Mouse (Mus musculus) CH12.LX (cell line): ENCODE results near the gene Pafah2. TPM values are rescaled to one million over a fixed set of nuclear protein-coding genes. Genes with fewer than 3 reads are reported as not detected.

Experiments
- DNase-seq: peaks from one replicate; pipeline ENCODE4 v3.0.0-alpha.2; 2013; ENCODE audit errors: extremely low read depth
- H3K27ac ChIP-seq: 2 replicates; pipeline ENCODE4 v1.5.1; 2012; ENCODE audit warnings: low read depth, mild to moderate bottlenecking, control low read depth, moderate library complexity; ENCODE audit not compliant: insufficient read depth
- H3K27me3 ChIP-seq: replicated peaks from 2 replicates; pipeline ENCODE3; 2012; ENCODE audit warnings: inconsistent platforms
- H3K36me3 ChIP-seq, 2 experiments: replicated peaks in 1 of 2; 2 replicates each; pipeline versions ENCODE3 to v1.6.1; 2012; ENCODE audit warnings: inconsistent platforms in 1 of 2, low read length in 1 of 2, mild to moderate bottlenecking in 1 of 2, mixed read lengths in 1 of 2, moderate library complexity in 1 of 2; ENCODE audit not compliant: control insufficient read depth in 1 of 2, insufficient read depth in 1 of 2
- H3K4me1 ChIP-seq, 2 experiments: 2 replicates each; pipeline ENCODE4 v1.6.1; 2012; ENCODE audit warnings: inconsistent platforms in 1 of 2, moderate library complexity in 1 of 2; ENCODE audit not compliant: insufficient read depth in 2 of 2, control insufficient read depth in 1 of 2
- H3K4me2 ChIP-seq: 2 replicates; pipeline ENCODE4 v1.6.1; 2012; ENCODE audit warnings: low read depth, mild to moderate bottlenecking, control low read depth; ENCODE audit not compliant: poor library complexity, insufficient read depth, severe bottlenecking
- H3K4me3 ChIP-seq, 3 experiments: fragments of 150-350 bp in 1 of 3; sonication (generic) in 1 of 3; replicated peaks in 1 of 3; 2 replicates each; pipeline versions ENCODE3 to v1.5.1; 2011 to 2012; ENCODE audit warnings: low read depth in 2 of 3, low read length in 2 of 3, mild to moderate bottlenecking in 2 of 3, moderate library complexity in 2 of 3, control low read depth in 1 of 3, improper control_type of control experiment in 1 of 3, inconsistent platforms in 1 of 3, mixed read lengths in 1 of 3; ENCODE audit not compliant: poor library complexity in 1 of 3
- H3K79me2 ChIP-seq: replicated peaks from 2 replicates; pipeline ENCODE4 v1.6.1; 2012; ENCODE audit warnings: mild to moderate bottlenecking, moderate library complexity; ENCODE audit not compliant: control insufficient read depth, poor library complexity, insufficient read depth, severe bottlenecking; ENCODE audit errors: extremely low read depth
- H3K9ac ChIP-seq: 2 replicates; pipeline ENCODE4 v1.6.1; 2012; ENCODE audit warnings: low read depth, mild to moderate bottlenecking, control low read depth, moderate library complexity; ENCODE audit not compliant: insufficient read depth
- H3K9me3 ChIP-seq: replicated peaks from 2 replicates; pipeline ENCODE3; 2012; ENCODE audit warnings: low read length, inconsistent platforms, mixed read lengths
- BHLHE40 ChIP-seq: IDR thresholded peaks from 2 replicates; pipeline ENCODE4 v1.6.1; 2011; ENCODE audit warnings: mild to moderate bottlenecking, low read depth, low read length, improper control_type of control experiment
- CHD1 ChIP-seq: IDR thresholded peaks from 2 replicates; pipeline ENCODE4 v1.6.1; 2012; ENCODE audit warnings: low read depth, low read length, improper control_type of control experiment, inconsistent platforms
- CTCF ChIP-seq, 2 experiments: IDR thresholded peaks in 1 of 2; conservative IDR thresholded peaks in 1 of 2; 2 replicates each; pipeline ENCODE4 v1.5.1; 2011 to 2012; ENCODE audit warnings: low read depth in 2 of 2, low read length in 2 of 2, improper control_type of control experiment in 1 of 2, inconsistent platforms in 1 of 2, mild to moderate bottlenecking in 1 of 2, moderate library complexity in 1 of 2
- EP300 ChIP-seq: IDR thresholded peaks from 2 replicates; pipeline ENCODE4 v1.6.1; 2011; ENCODE audit warnings: low read length, improper control_type of control experiment
- ETS1 ChIP-seq: conservative IDR thresholded peaks from 2 replicates; pipeline ENCODE4 v1.6.1; 2012; ENCODE audit warnings: low read depth, mild to moderate bottlenecking, inconsistent platforms, low read length, improper control_type of control experiment, moderate library complexity
- GABPA ChIP-seq: IDR thresholded peaks from 2 replicates; pipeline ENCODE4 v1.6.1; 2012; ENCODE audit warnings: low read depth, low read length, improper control_type of control experiment, inconsistent platforms; ENCODE audit not compliant: insufficient replicate concordance
- HCFC1 ChIP-seq: IDR thresholded peaks from 2 replicates; pipeline ENCODE4 v1.6.1; 2012; ENCODE audit warnings: low read depth, mild to moderate bottlenecking, inconsistent platforms, low read length, improper control_type of control experiment
- IRF4 ChIP-seq: IDR thresholded peaks from 2 replicates; pipeline ENCODE4 v1.6.1; 2014; ENCODE audit warnings: low read depth, mild to moderate bottlenecking, inconsistent platforms, low read length, improper control_type of control experiment
- JUN ChIP-seq: IDR thresholded peaks from 2 replicates; pipeline ENCODE4 v1.6.1; 2011; ENCODE audit warnings: low read depth, mild to moderate bottlenecking, low read length, improper control_type of control experiment, moderate library complexity; ENCODE audit not compliant: insufficient read depth
- MAFK ChIP-seq: IDR thresholded peaks from 2 replicates; pipeline ENCODE4 v1.6.1; 2011; ENCODE audit warnings: low read length, improper control_type of control experiment; ENCODE audit not compliant: insufficient replicate concordance
- MAX ChIP-seq: IDR thresholded peaks from 2 replicates; pipeline ENCODE4 v1.6.1; 2011; ENCODE audit warnings: low read length, improper control_type of control experiment
- MEF2A ChIP-seq: IDR thresholded peaks from 2 replicates; pipeline ENCODE4 v1.6.1; 2014; ENCODE audit warnings: low read depth, mild to moderate bottlenecking, inconsistent platforms, low read length, improper control_type of control experiment, borderline replicate concordance
- MYC ChIP-seq: IDR thresholded peaks from 2 replicates; pipeline ENCODE4 v1.6.1; 2011; ENCODE audit warnings: low read depth, mild to moderate bottlenecking, improper control_type of control experiment, low read length
- NELFE ChIP-seq: IDR thresholded peaks from 2 replicates; pipeline ENCODE4 v1.6.1; 2011; ENCODE audit warnings: low read depth, low read length, improper control_type of control experiment
- NRF1 ChIP-seq: IDR thresholded peaks from 2 replicates; pipeline ENCODE4 v1.6.1; 2014; ENCODE audit warnings: low read depth, mild to moderate bottlenecking, inconsistent platforms, low read length, improper control_type of control experiment, moderate library complexity
- PAX5 ChIP-seq: IDR thresholded peaks from 2 replicates; pipeline ENCODE4 v1.6.1; 2012; ENCODE audit warnings: low read length, inconsistent platforms, mixed read lengths
- POLR2AphosphoS2 ChIP-seq: IDR thresholded peaks from 2 replicates; pipeline ENCODE4 v1.6.1; 2011; ENCODE audit warnings: low read depth, low read length, improper control_type of control experiment
- RAD21 ChIP-seq: IDR thresholded peaks from 2 replicates; pipeline ENCODE4 v1.6.1; 2011; ENCODE audit warnings: low read depth, mild to moderate bottlenecking, low read length, improper control_type of control experiment, moderate library complexity
- SIN3A ChIP-seq: IDR thresholded peaks from 2 replicates; pipeline ENCODE4 v1.6.1; 2012; ENCODE audit warnings: low read length, improper control_type of control experiment, inconsistent platforms
- SMC3 ChIP-seq: IDR thresholded peaks from 2 replicates; pipeline ENCODE4 v1.6.1; 2011; ENCODE audit warnings: low read depth, low read length, improper control_type of control experiment
- TBP ChIP-seq: conservative IDR thresholded peaks from 2 replicates; pipeline ENCODE4 v1.6.1; 2011; ENCODE audit warnings: low read depth, low read length, improper control_type of control experiment
- TCF12 ChIP-seq: IDR thresholded peaks from 2 replicates; pipeline ENCODE4 v1.6.1; 2014; ENCODE audit warnings: low read depth, mild to moderate bottlenecking, inconsistent platforms, low read length, improper control_type of control experiment
- UBTF ChIP-seq: IDR thresholded peaks from 2 replicates; pipeline ENCODE4 v1.6.1; 2012; ENCODE audit warnings: low read depth, mild to moderate bottlenecking, inconsistent platforms, low read length, improper control_type of control experiment, moderate library complexity
- ZC3H11A ChIP-seq: IDR thresholded peaks from 2 replicates; pipeline ENCODE4 v1.6.1; 2012; ENCODE audit warnings: low read depth, mild to moderate bottlenecking, inconsistent platforms, low read length, improper control_type of control experiment
- ZKSCAN1 ChIP-seq: IDR thresholded peaks from 2 replicates; pipeline ENCODE4 v1.6.1; 2012; ENCODE audit warnings: low read depth, inconsistent platforms, low read length, improper control_type of control experiment, borderline replicate concordance
- ZNF384 ChIP-seq: IDR thresholded peaks from 2 replicates; pipeline ENCODE4 v1.6.1; 2012; ENCODE audit warnings: low read depth, low read length, improper control_type of control experiment, inconsistent platforms
- dilution Hi-C: fragments of 300-500 bp; cut with MboI; formaldehyde crosslinking; loops from 2 replicates; pipeline ENCODE4 v1.14.3; 2020; ENCODE audit warnings: low sequenced_read_pairs; ENCODE audit not compliant: extremely low pct_unique_long_range_greater_than_20kb, extremely low pct_ligation_motif_present
- in situ Hi-C: fragments of 300-500 bp; cut with MboI; formaldehyde crosslinking; loops from 3 replicates; pipeline ENCODE4 v1.14.3; 2019; ENCODE audit warnings: low sequenced_read_pairs, low pct_ligation_motif_present, low pct_unique_long_range_greater_than_20kb, mixed read lengths
- polyA plus RNA-seq: library from polyadenylated mRNA; unstranded; fragments of >175 nt; gene quantifications from 2 replicates; pipeline ENCODE4 v1.2.1, GENCODE M21; 2012; ENCODE audit warnings: low read depth; ENCODE audit not compliant: insufficient read length
- total RNA-seq, 2 experiments: library from RNA; depleted of rRNA; stranded (reverse); fragments of 300-350 nt in 1 of 2; fragments of >200 nt in 1 of 2; gene quantifications; 2 replicates each; pipeline ENCODE4 v1.2.3; 2012 to 2014

Gene Pafah2
- total and polyA plus RNA-seq, 3 experiments = 8.9 to 10.7 (median 10.4) TPM

GRCm38 (mm10) chr4:134409286-134409685 is 13.2 kb downstream of the Pafah2 start:
- H3K79me2 ChIP-seq = no peaks in the 10 kb centered on the region
- H3K36me3 ChIP-seq = peaks cover 7 to 56% of the 10 kb centered on the region in 2 experiments
- peak; percentile 23 for DNase-seq

GRCm38 (mm10) chr4:134416177-134416576 is 20.1 kb downstream of the Pafah2 start:
- dilution Hi-C loops = no loop called here
- H3K9ac ChIP-seq = no peak overlapping the region
- no peaks in the 10 kb centered on the region for H3K79me2 ChIP-seq
- no peaks in the 10 kb centered on the region for H3K9me3 ChIP-seq
- H3K27ac ChIP-seq = no peak overlapping the region
- in situ Hi-C loops = no loop called here
- H3K4me1 ChIP-seq = no peaks in the 10 kb centered on the region
- H3K4me3 ChIP-seq = no peak overlapping the region
- no peaks in the 10 kb centered on the region for H3K27me3 ChIP-seq
- DNase-seq = no peak
- H3K4me2 ChIP-seq = no peak overlapping the region
- H3K36me3 ChIP-seq = peaks cover 12 to 64% of the 10 kb centered on the region in 2 experiments
- TF ChIP-seq PAX5 (no peak), TBP (no peak), BHLHE40 (no peak), JUN (no peak), NRF1 (no peak), POLR2AphosphoS2 (no peak)

More at GRCm38 (mm10) chr4:134409286-134409685, 13.2 kb downstream of the Pafah2 start:
- in situ Hi-C loops (loop anchor here (5.0 kb wide), 1 partner anchor 288 kb away; no protein-coding TSS in a partner anchor), dilution Hi-C loops (no loop called here)
- H3K4me2 ChIP-seq = no peak overlapping the region
- no peaks in the 10 kb centered on the region for H3K4me1 ChIP-seq
- no peaks in the 10 kb centered on the region for H3K9me3 ChIP-seq
- H3K27me3 ChIP-seq = no peaks in the 10 kb centered on the region
- H3K4me3 ChIP-seq = no peak overlapping the region
- no peak overlapping the region for H3K9ac ChIP-seq
- H3K27ac ChIP-seq = no peak overlapping the region
- TF ChIP-seq SMC3 (peak; percentile 32; the same call in 1 of the 2 replicates), UBTF (no peak), ZKSCAN1 (no peak), RAD21 (peak; percentile 33), BHLHE40 (no peak), CTCF (conservative IDR thresholded peaks at IDR 0.05 in 1 of 2, IDR thresholded peaks at IDR 0.05 in 1 of 2; ENCODE audit: low read depth in 2 of 2, low read length in 2 of 2) (peak; percentile 22 to 49; a peak in 2 of 4 replicates)

- no peak for TF ChIP-seq NELFE
- no peak for TF ChIP-seq GABPA
- no peak for TF ChIP-seq POLR2AphosphoS2
- TF ChIP-seq MAX = no peak
- no peak for TF ChIP-seq NRF1
- no peak for TF ChIP-seq ZC3H11A
- no peak for TF ChIP-seq MEF2A
- TF ChIP-seq MAFK = no peak
- no peak for TF ChIP-seq HCFC1
- no peak for TF ChIP-seq MYC
- no peak for TF ChIP-seq TCF12
- TF ChIP-seq ETS1 = no peak
- TF ChIP-seq EP300 = no peak
- TF ChIP-seq PAX5 = no peak
- TF ChIP-seq CHD1 = no peak
- no peak for TF ChIP-seq IRF4
- TF ChIP-seq ZNF384 = no peak
- TF ChIP-seq SIN3A = no peak
- DNase-seq = no peak
- Histone ChIP-seq H3K27me3 (no peaks in the 10 kb centered on the region), H3K9ac (no peak overlapping the region), H3K79me2 (no peaks in the 10 kb centered on the region), H3K36me3 (peaks cover 12 to 61% of the 10 kb centered on the region in 2 experiments), H3K9me3 (no peaks in the 10 kb centered on the region), H3K4me2 (no peak overlapping the region), H3K4me3 (no peak overlapping the region), H3K4me1 (no peaks in the 10 kb centered on the region), H3K27ac (no peak overlapping the region)
- dilution Hi-C loops = no loop called here
- in situ Hi-C loops = no loop called here
These were observed 20.5 kb downstream of the Pafah2 start for GRCm38 (mm10) chr4:134416602-134417001.
